Mouse (Mus musculus) forebrain, embryonic 13.5 days (tissue): Measurements from ENCODE around the gene Esyt3. TPM values are rescaled to one million over a fixed set of nuclear protein-coding genes. Genes with fewer than 3 reads are reported as not detected.

ENCODE experiments used
- ATAC-seq: fragments of 200-750 bp; cut with Nextera tagmentation; 2 replicates; pipeline ENCODE4 v1.8.0; 2017
- H3K27ac ChIP-seq: fragments of 300-500 bp; sonication (generic); 2 replicates; pipeline ENCODE4 v1.5.1; 2015; ENCODE audit warnings: inconsistent platforms, mild to moderate bottlenecking, moderate library complexity
- H3K27me3 ChIP-seq: fragments of 300-500 bp; sonication (generic); 2 replicates; pipeline ENCODE4 v1.6.1; 2015; ENCODE audit warnings: mild to moderate bottlenecking, inconsistent platforms
- H3K36me3 ChIP-seq: fragments of 300-500 bp; sonication (generic); 2 replicates; pipeline ENCODE4 v1.6.1; 2015; ENCODE audit warnings: mild to moderate bottlenecking, inconsistent platforms; ENCODE audit not compliant: poor library complexity, severe bottlenecking
- H3K4me1 ChIP-seq: fragments of 300-500 bp; sonication (generic); 2 replicates; pipeline ENCODE4 v1.6.1; 2015; ENCODE audit warnings: inconsistent platforms
- H3K4me2 ChIP-seq: fragments of 300-500 bp; sonication (generic); 2 replicates; pipeline ENCODE4 v1.6.1; 2015; ENCODE audit warnings: inconsistent platforms, mild to moderate bottlenecking, moderate library complexity
- H3K4me3 ChIP-seq: fragments of 300-500 bp; sonication (generic); 2 replicates; pipeline ENCODE4 v1.5.1; 2015; ENCODE audit warnings: mild to moderate bottlenecking, inconsistent platforms
- H3K9ac ChIP-seq: fragments of 300-500 bp; sonication (generic); 2 replicates; pipeline ENCODE4 v1.6.1; 2015; ENCODE audit warnings: mild to moderate bottlenecking, inconsistent platforms
- H3K9me3 ChIP-seq: fragments of 300-500 bp; sonication (generic); replicated peaks from 2 replicates; pipeline ENCODE4 v1.6.1; 2016; ENCODE audit warnings: inconsistent platforms
- WGBS: fragments of 180-500 bp; shearing (Covaris S2); methylation state at CpG from one replicate; pipeline ENCODE4 v1.1.7; 2015; 5-methylcytosine and 5-hydroxymethylcytosine counted together
- polyA plus RNA-seq: library from polyadenylated mRNA; unstranded; fragments of >200 nt; fragmentation: Nextera tagmentation; extraction: Ambion mirVana; gene quantifications from 2 replicates; pipeline ENCODE4 v1.2.1, GENCODE M21; 2015

The Esyt3 gene
- polyA plus RNA-seq = 0.26 and 0.31 TPM in 2 replicates

GRCm38 (mm10) chr9:99357921-99358692 is at the start of gene Esyt3:
TSS of gene Esyt3 (minus strand) at chr9:99358557.
- Histone ChIP-seq H3K9ac (peak within 1 kb of the TSS; percentile 57), H3K4me3 (peak within 1 kb of the TSS; percentile 45), H3K4me1 (peaks cover 14% of the 10 kb centered on the region), H3K27ac (no peak within 1 kb of the TSS), H3K27me3 (peaks cover 47% of the 10 kb centered on the region), H3K9me3 (no peaks in the 10 kb centered on the region), H3K4me2 (peak within 1 kb of the TSS; percentile 90), H3K36me3 (no peaks in the 10 kb centered on the region)
- peak; percentile 58; the same call in 1 of the 2 replicates for ATAC-seq
- WGBS = under 1% methylated on average over 64 of the region's 66 CpGs

GRCm38 (mm10) chr9:99401288-99401974 is 43.1 kb upstream of the Esyt3 start:
- WGBS = 78% methylated on average over 9 of the region's 9 CpGs
- H3K4me2 ChIP-seq = no peak overlapping the region
- H3K27ac ChIP-seq = no peak overlapping the region
- H3K9me3 ChIP-seq = no peaks in the 10 kb centered on the region
- H3K36me3 ChIP-seq = peaks cover 16% of the 10 kb centered on the region
- H3K27me3 ChIP-seq = no peaks in the 10 kb centered on the region
- H3K4me1 ChIP-seq = peaks cover 9% of the 10 kb centered on the region; the same call in 1 of the 2 replicates
- H3K9ac ChIP-seq = no peak overlapping the region
- no peak overlapping the region for H3K4me3 ChIP-seq
- ATAC-seq = no peak

- no peaks in the 10 kb centered on the region for H3K27me3 ChIP-seq
- H3K27ac ChIP-seq = no peak overlapping the region
- H3K4me3 ChIP-seq = no peak overlapping the region
- no peak overlapping the region for H3K4me2 ChIP-seq
- peaks cover 16% of the 10 kb centered on the region for H3K36me3 ChIP-seq
- ATAC-seq = no peak
- no peak overlapping the region for H3K9ac ChIP-seq
- no peaks in the 10 kb centered on the region for H3K9me3 ChIP-seq
- peaks cover 9% of the 10 kb centered on the region; the same call in 1 of the 2 replicates for H3K4me1 ChIP-seq
- WGBS = 84% methylated on average over 6 of the region's 6 CpGs
These were observed 42.4 kb upstream of the Esyt3 start for GRCm38 (mm10) chr9:99400781-99401180.

GRCm38 (mm10) chr9:99397056-99397815 is 38.9 kb upstream of the Esyt3 start:
- Histone ChIP-seq H3K4me2 (no peak overlapping the region), H3K27ac (no peak overlapping the region), H3K4me3 (no peak overlapping the region), H3K4me1 (peaks cover 9% of the 10 kb centered on the region; the same call in 1 of the 2 replicates), H3K9ac (no peak overlapping the region), H3K9me3 (no peaks in the 10 kb centered on the region), H3K27me3 (no peaks in the 10 kb centered on the region), H3K36me3 (peaks cover 13% of the 10 kb centered on the region)
- 81% methylated on average over 13 of the region's 13 CpGs for WGBS
- no peak for ATAC-seq

GRCm38 (mm10) chr9:99394366-99394765 is 36.0 kb upstream of the Esyt3 start:
- Histone ChIP-seq H3K9ac (no peak overlapping the region), H3K27me3 (no peaks in the 10 kb centered on the region), H3K9me3 (no peaks in the 10 kb centered on the region), H3K4me2 (no peak overlapping the region), H3K4me1 (no peaks in the 10 kb centered on the region), H3K27ac (no peak overlapping the region), H3K36me3 (peaks cover 27% of the 10 kb centered on the region), H3K4me3 (no peak overlapping the region)
- ATAC-seq = no peak
- 79% methylated on average over 10 of the region's 11 CpGs for WGBS

GRCm38 (mm10) chr9:99393146-99393545 is 34.8 kb upstream of the Esyt3 start:
- WGBS = 95% methylated on average over 8 of the region's 8 CpGs
- Histone ChIP-seq H3K27ac (no peak overlapping the region), H3K4me1 (peaks cover 3% of the 10 kb centered on the region; the same call in 1 of the 2 replicates), H3K9me3 (no peaks in the 10 kb centered on the region), H3K4me2 (no peak overlapping the region), H3K36me3 (peaks cover 40% of the 10 kb centered on the region), H3K4me3 (no peak overlapping the region), H3K9ac (no peak overlapping the region), H3K27me3 (no peaks in the 10 kb centered on the region)
- ATAC-seq = no peak

- Histone ChIP-seq H3K4me3 (no peak overlapping the region), H3K9me3 (no peaks in the 10 kb centered on the region), H3K4me1 (peaks cover 3% of the 10 kb centered on the region; the same call in 1 of the 2 replicates), H3K4me2 (no peak overlapping the region), H3K27me3 (no peaks in the 10 kb centered on the region), H3K36me3 (peaks cover 55% of the 10 kb centered on the region), H3K9ac (no peak overlapping the region), H3K27ac (no peak overlapping the region)
- 95% methylated on average over 10 of the region's 10 CpGs for WGBS
- no peak for ATAC-seq
These were observed 33.2 kb upstream of the Esyt3 start for GRCm38 (mm10) chr9:99391557-99391956.

- WGBS = 60% methylated on average over 2 of the region's 2 CpGs
- Histone ChIP-seq H3K9me3 (no peaks in the 10 kb centered on the region), H3K4me2 (no peak overlapping the region), H3K9ac (no peak overlapping the region), H3K27ac (no peak overlapping the region), H3K4me1 (peaks cover 3% of the 10 kb centered on the region; the same call in 1 of the 2 replicates), H3K27me3 (no peaks in the 10 kb centered on the region), H3K4me3 (no peak overlapping the region), H3K36me3 (peaks cover 63% of the 10 kb centered on the region)
- ATAC-seq = no peak
These were observed 32.4 kb upstream of the Esyt3 start for GRCm38 (mm10) chr9:99390716-99391115.

- Histone ChIP-seq H3K9ac (no peak overlapping the region), H3K9me3 (no peaks in the 10 kb centered on the region), H3K4me3 (no peak overlapping the region), H3K36me3 (peaks cover 65% of the 10 kb centered on the region), H3K27me3 (no peaks in the 10 kb centered on the region), H3K4me1 (peaks cover 3% of the 10 kb centered on the region; the same call in 1 of the 2 replicates), H3K4me2 (no peak overlapping the region), H3K27ac (no peak overlapping the region)
- no peak for ATAC-seq
- WGBS = 90% methylated on average over 5 of the region's 5 CpGs
These were observed 31.8 kb upstream of the Esyt3 start for GRCm38 (mm10) chr9:99390201-99390600.

- H3K36me3 ChIP-seq = peaks cover 65% of the 10 kb centered on the region
- no peak overlapping the region for H3K9ac ChIP-seq
- no peak overlapping the region for H3K27ac ChIP-seq
- ATAC-seq = no peak
- peaks cover 3% of the 10 kb centered on the region; the same call in 1 of the 2 replicates for H3K4me1 ChIP-seq
- no peak overlapping the region for H3K4me3 ChIP-seq
- no peaks in the 10 kb centered on the region for H3K9me3 ChIP-seq
- H3K27me3 ChIP-seq = no peaks in the 10 kb centered on the region
- H3K4me2 ChIP-seq = no peak overlapping the region
- WGBS = 77% methylated on average over 8 of the region's 8 CpGs
These were observed 31.1 kb upstream of the Esyt3 start for GRCm38 (mm10) chr9:99389506-99389905.

GRCm38 (mm10) chr9:99388856-99389255 is 30.5 kb upstream of the Esyt3 start:
- H3K36me3 ChIP-seq = peaks cover 65% of the 10 kb centered on the region
- no peak overlapping the region for H3K27ac ChIP-seq
- H3K9me3 ChIP-seq = no peaks in the 10 kb centered on the region
- H3K27me3 ChIP-seq = no peaks in the 10 kb centered on the region
- ATAC-seq = no peak
- H3K4me3 ChIP-seq = no peak overlapping the region
- no peak overlapping the region for H3K9ac ChIP-seq
- H3K4me1 ChIP-seq = peaks cover 3% of the 10 kb centered on the region; the same call in 1 of the 2 replicates
- 88% methylated on average over 9 of the region's 9 CpGs for WGBS
- H3K4me2 ChIP-seq = no peak overlapping the region

GRCm38 (mm10) chr9:99388078-99388477 is 29.7 kb upstream of the Esyt3 start:
- ATAC-seq = no peak
- Histone ChIP-seq H3K9ac (no peak overlapping the region), H3K9me3 (no peaks in the 10 kb centered on the region), H3K4me3 (no peak overlapping the region), H3K4me1 (peaks cover 3% of the 10 kb centered on the region; the same call in 1 of the 2 replicates), H3K4me2 (no peak overlapping the region), H3K27me3 (no peaks in the 10 kb centered on the region), H3K36me3 (peaks cover 65% of the 10 kb centered on the region), H3K27ac (no peak overlapping the region)
- 73% methylated on average over 5 of the region's 5 CpGs for WGBS
